Mouse (Mus musculus) CH12.LX (cell line): ENCODE data around the gene Atxn2l. TPM values are rescaled to one million over a fixed set of nuclear protein-coding genes. Genes with fewer than 3 reads are reported as not detected.

Experiments
- DNase-seq: peaks from one replicate; pipeline ENCODE4 v3.0.0-alpha.2; 2013; ENCODE audit errors: extremely low read depth
- H3K27ac ChIP-seq: 2 replicates; pipeline ENCODE4 v1.5.1; 2012; ENCODE audit warnings: low read depth, mild to moderate bottlenecking, control low read depth, moderate library complexity; ENCODE audit not compliant: insufficient read depth
- H3K27me3 ChIP-seq: replicated peaks from 2 replicates; pipeline ENCODE3; 2012; ENCODE audit warnings: inconsistent platforms
- H3K36me3 ChIP-seq, 2 experiments: replicated peaks in 1 of 2; 2 replicates each; pipeline versions ENCODE3 to v1.6.1; 2012; ENCODE audit warnings: inconsistent platforms in 1 of 2, low read length in 1 of 2, mild to moderate bottlenecking in 1 of 2, mixed read lengths in 1 of 2, moderate library complexity in 1 of 2; ENCODE audit not compliant: control insufficient read depth in 1 of 2, insufficient read depth in 1 of 2
- H3K4me1 ChIP-seq, 2 experiments: 2 replicates each; pipeline ENCODE4 v1.6.1; 2012; ENCODE audit warnings: inconsistent platforms in 1 of 2, moderate library complexity in 1 of 2; ENCODE audit not compliant: insufficient read depth in 2 of 2, control insufficient read depth in 1 of 2
- H3K4me2 ChIP-seq: 2 replicates; pipeline ENCODE4 v1.6.1; 2012; ENCODE audit warnings: low read depth, mild to moderate bottlenecking, control low read depth; ENCODE audit not compliant: poor library complexity, insufficient read depth, severe bottlenecking
- H3K4me3 ChIP-seq, 3 experiments: fragments of 150-350 bp in 1 of 3; sonication (generic) in 1 of 3; replicated peaks in 1 of 3; 2 replicates each; pipeline versions ENCODE3 to v1.5.1; 2011 to 2012; ENCODE audit warnings: low read depth in 2 of 3, low read length in 2 of 3, mild to moderate bottlenecking in 2 of 3, moderate library complexity in 2 of 3, control low read depth in 1 of 3, improper control_type of control experiment in 1 of 3, inconsistent platforms in 1 of 3, mixed read lengths in 1 of 3; ENCODE audit not compliant: poor library complexity in 1 of 3
- H3K79me2 ChIP-seq: replicated peaks from 2 replicates; pipeline ENCODE4 v1.6.1; 2012; ENCODE audit warnings: mild to moderate bottlenecking, moderate library complexity; ENCODE audit not compliant: control insufficient read depth, poor library complexity, insufficient read depth, severe bottlenecking; ENCODE audit errors: extremely low read depth
- H3K9ac ChIP-seq: 2 replicates; pipeline ENCODE4 v1.6.1; 2012; ENCODE audit warnings: low read depth, mild to moderate bottlenecking, control low read depth, moderate library complexity; ENCODE audit not compliant: insufficient read depth
- H3K9me3 ChIP-seq: replicated peaks from 2 replicates; pipeline ENCODE3; 2012; ENCODE audit warnings: low read length, inconsistent platforms, mixed read lengths
- BHLHE40 ChIP-seq: IDR thresholded peaks from 2 replicates; pipeline ENCODE4 v1.6.1; 2011; ENCODE audit warnings: mild to moderate bottlenecking, low read depth, low read length, improper control_type of control experiment
- CHD1 ChIP-seq: IDR thresholded peaks from 2 replicates; pipeline ENCODE4 v1.6.1; 2012; ENCODE audit warnings: low read depth, low read length, improper control_type of control experiment, inconsistent platforms
- CHD2 ChIP-seq: IDR thresholded peaks from 2 replicates; pipeline ENCODE4 v1.6.1; 2011; ENCODE audit warnings: low read length, improper control_type of control experiment
- ELF1 ChIP-seq: IDR thresholded peaks from 2 replicates; pipeline ENCODE4 v1.6.1; 2014; ENCODE audit warnings: low read depth, mild to moderate bottlenecking, inconsistent platforms, low read length, improper control_type of control experiment
- ETS1 ChIP-seq: conservative IDR thresholded peaks from 2 replicates; pipeline ENCODE4 v1.6.1; 2012; ENCODE audit warnings: low read depth, mild to moderate bottlenecking, inconsistent platforms, low read length, improper control_type of control experiment, moderate library complexity
- GABPA ChIP-seq: IDR thresholded peaks from 2 replicates; pipeline ENCODE4 v1.6.1; 2012; ENCODE audit warnings: low read depth, low read length, improper control_type of control experiment, inconsistent platforms; ENCODE audit not compliant: insufficient replicate concordance
- IRF4 ChIP-seq: IDR thresholded peaks from 2 replicates; pipeline ENCODE4 v1.6.1; 2014; ENCODE audit warnings: low read depth, mild to moderate bottlenecking, inconsistent platforms, low read length, improper control_type of control experiment
- MAFK ChIP-seq: IDR thresholded peaks from 2 replicates; pipeline ENCODE4 v1.6.1; 2011; ENCODE audit warnings: low read length, improper control_type of control experiment; ENCODE audit not compliant: insufficient replicate concordance
- MEF2A ChIP-seq: IDR thresholded peaks from 2 replicates; pipeline ENCODE4 v1.6.1; 2014; ENCODE audit warnings: low read depth, mild to moderate bottlenecking, inconsistent platforms, low read length, improper control_type of control experiment, borderline replicate concordance
- NELFE ChIP-seq: IDR thresholded peaks from 2 replicates; pipeline ENCODE4 v1.6.1; 2011; ENCODE audit warnings: low read depth, low read length, improper control_type of control experiment
- NRF1 ChIP-seq: IDR thresholded peaks from 2 replicates; pipeline ENCODE4 v1.6.1; 2014; ENCODE audit warnings: low read depth, mild to moderate bottlenecking, inconsistent platforms, low read length, improper control_type of control experiment, moderate library complexity
- PAX5 ChIP-seq: IDR thresholded peaks from 2 replicates; pipeline ENCODE4 v1.6.1; 2012; ENCODE audit warnings: low read length, inconsistent platforms, mixed read lengths
- POLR2AphosphoS2 ChIP-seq: IDR thresholded peaks from 2 replicates; pipeline ENCODE4 v1.6.1; 2011; ENCODE audit warnings: low read depth, low read length, improper control_type of control experiment
- RCOR1 ChIP-seq: conservative IDR thresholded peaks from 2 replicates; pipeline ENCODE4 v1.6.1; 2012; ENCODE audit warnings: low read depth, mild to moderate bottlenecking, inconsistent platforms, low read length, improper control_type of control experiment
- SIN3A ChIP-seq: IDR thresholded peaks from 2 replicates; pipeline ENCODE4 v1.6.1; 2012; ENCODE audit warnings: low read length, improper control_type of control experiment, inconsistent platforms
- TBP ChIP-seq: conservative IDR thresholded peaks from 2 replicates; pipeline ENCODE4 v1.6.1; 2011; ENCODE audit warnings: low read depth, low read length, improper control_type of control experiment
- TCF12 ChIP-seq: IDR thresholded peaks from 2 replicates; pipeline ENCODE4 v1.6.1; 2014; ENCODE audit warnings: low read depth, mild to moderate bottlenecking, inconsistent platforms, low read length, improper control_type of control experiment
- UBTF ChIP-seq: IDR thresholded peaks from 2 replicates; pipeline ENCODE4 v1.6.1; 2012; ENCODE audit warnings: low read depth, mild to moderate bottlenecking, inconsistent platforms, low read length, improper control_type of control experiment, moderate library complexity
- USF1 ChIP-seq: IDR thresholded peaks from 2 replicates; pipeline ENCODE4 v1.6.1; 2014; ENCODE audit warnings: low read depth, mild to moderate bottlenecking, inconsistent platforms, low read length, improper control_type of control experiment
- ZC3H11A ChIP-seq: IDR thresholded peaks from 2 replicates; pipeline ENCODE4 v1.6.1; 2012; ENCODE audit warnings: low read depth, mild to moderate bottlenecking, inconsistent platforms, low read length, improper control_type of control experiment
- ZKSCAN1 ChIP-seq: IDR thresholded peaks from 2 replicates; pipeline ENCODE4 v1.6.1; 2012; ENCODE audit warnings: low read depth, inconsistent platforms, low read length, improper control_type of control experiment, borderline replicate concordance
- ZMIZ1 ChIP-seq: IDR thresholded peaks from 2 replicates; pipeline ENCODE4 v1.6.1; 2012; ENCODE audit warnings: low read depth, mild to moderate bottlenecking, inconsistent platforms, low read length, improper control_type of control experiment
- ZNF384 ChIP-seq: IDR thresholded peaks from 2 replicates; pipeline ENCODE4 v1.6.1; 2012; ENCODE audit warnings: low read depth, low read length, improper control_type of control experiment, inconsistent platforms
- dilution Hi-C: fragments of 300-500 bp; cut with MboI; formaldehyde crosslinking; loops from 2 replicates; pipeline ENCODE4 v1.14.3; 2020; ENCODE audit warnings: low sequenced_read_pairs; ENCODE audit not compliant: extremely low pct_unique_long_range_greater_than_20kb, extremely low pct_ligation_motif_present
- in situ Hi-C: fragments of 300-500 bp; cut with MboI; formaldehyde crosslinking; loops from 3 replicates; pipeline ENCODE4 v1.14.3; 2019; ENCODE audit warnings: low sequenced_read_pairs, low pct_ligation_motif_present, low pct_unique_long_range_greater_than_20kb, mixed read lengths
- polyA plus RNA-seq: library from polyadenylated mRNA; unstranded; fragments of >175 nt; gene quantifications from 2 replicates; pipeline ENCODE4 v1.2.1, GENCODE M21; 2012; ENCODE audit warnings: low read depth; ENCODE audit not compliant: insufficient read length
- total RNA-seq, 2 experiments: library from RNA; depleted of rRNA; stranded (reverse); fragments of 300-350 nt in 1 of 2; fragments of >200 nt in 1 of 2; gene quantifications; 2 replicates each; pipeline ENCODE4 v1.2.3; 2012 to 2014

The Atxn2l gene
- total and polyA plus RNA-seq, 3 experiments, result 16.5 to 122 (median 64.2) TPM

DNA sequence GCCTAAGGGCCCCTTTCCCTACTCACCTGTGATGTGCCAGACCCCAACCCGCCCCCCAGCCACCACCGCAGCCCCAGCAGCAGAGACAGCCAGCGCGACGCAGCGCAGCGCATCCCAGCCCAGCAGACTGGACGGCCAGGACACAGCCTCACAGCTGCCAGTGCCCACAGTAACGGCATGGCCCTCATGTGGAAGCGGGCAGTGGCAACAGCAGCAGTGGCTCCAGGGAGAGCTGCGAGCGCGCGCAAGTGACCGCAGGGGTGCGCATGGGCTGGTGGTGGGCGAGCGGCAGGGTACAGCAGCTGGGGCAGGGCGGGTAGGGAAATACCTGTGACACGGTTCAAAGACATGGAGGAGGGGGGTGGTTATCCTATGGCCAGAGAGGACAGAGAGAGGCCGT, 57.0 kb downstream of the Atxn2l start:
- in situ Hi-C loops, result no loop called here
- dilution Hi-C loops, result no loop called here

DNA sequence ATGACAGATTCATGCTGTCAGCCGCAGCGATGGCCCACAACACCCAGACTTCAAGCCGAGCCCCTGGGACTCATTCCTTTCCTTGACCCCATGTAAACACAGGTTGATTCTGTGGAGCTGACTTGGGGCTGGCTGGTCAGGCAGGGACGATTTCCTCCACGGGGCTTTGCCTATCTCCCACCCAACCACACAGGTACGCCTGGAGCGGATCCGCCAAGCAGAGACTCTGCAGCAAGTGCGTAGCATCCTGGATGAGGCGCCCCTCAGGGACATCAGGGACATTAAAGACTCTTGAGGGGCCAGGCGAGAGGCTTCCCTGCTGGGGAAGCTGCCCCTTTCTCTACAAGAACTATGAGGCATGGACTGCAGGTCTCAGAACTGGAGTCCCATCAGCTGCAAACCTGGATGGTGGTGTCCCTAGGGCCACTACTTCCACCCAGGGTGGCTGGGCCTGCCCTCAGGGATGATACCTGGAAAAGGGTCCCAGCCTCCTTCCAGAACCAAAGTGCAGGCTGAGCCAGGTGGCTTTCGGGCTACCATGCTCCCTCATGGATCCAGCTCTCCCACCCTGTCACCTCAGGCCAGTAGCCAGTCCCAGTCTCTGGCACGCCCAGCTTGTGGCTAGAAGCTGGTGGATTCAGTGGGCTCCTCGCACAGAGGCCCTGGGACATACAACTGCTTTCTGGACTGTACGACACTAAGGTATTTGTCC, 58.0 kb downstream of the Atxn2l start:
- dilution Hi-C loops, result no loop called here
- H3K79me2 ChIP-seq, result no peaks in the 10 kb centered on the region
- H3K9ac ChIP-seq, result no peak overlapping the region
- no peak for TF ChIP-seq ZC3H11A
- TF ChIP-seq TBP, result no peak
- TF ChIP-seq BHLHE40, result no peak
- TF ChIP-seq GABPA, result no peak
- no peak for TF ChIP-seq NELFE
- TF ChIP-seq CHD1, result no peak
- TF ChIP-seq IRF4, result no peak
- no peak for TF ChIP-seq POLR2AphosphoS2
- TF ChIP-seq RCOR1, result no peak
- H3K36me3 ChIP-seq, result peaks cover 74 to 94% of the 10 kb centered on the region in 2 experiments
- H3K4me3 ChIP-seq, result no peak overlapping the region
- H3K27me3 ChIP-seq, result no peaks in the 10 kb centered on the region
- H3K27ac ChIP-seq, result no peak overlapping the region
- DNase-seq, result no peak
- no peaks in the 10 kb centered on the region for H3K4me1 ChIP-seq
- H3K4me2 ChIP-seq, result no peak overlapping the region
- H3K9me3 ChIP-seq, result no peaks in the 10 kb centered on the region
- in situ Hi-C loops, result no loop called here

More for the DNA sequence above, 57.0 kb downstream of the Atxn2l start:
- Histone ChIP-seq H3K9ac (no peak overlapping the region), H3K4me3 (no peak overlapping the region), H3K79me2 (no peaks in the 10 kb centered on the region), H3K36me3 (peaks cover 71 to 93% of the 10 kb centered on the region in 2 experiments), H3K9me3 (no peaks in the 10 kb centered on the region), H3K4me2 (no peak overlapping the region), H3K27me3 (no peaks in the 10 kb centered on the region), H3K4me1 (no peaks in the 10 kb centered on the region), H3K27ac (no peak overlapping the region)
- no peak for TF ChIP-seq BHLHE40
- TF ChIP-seq RCOR1, result no peak
- TF ChIP-seq UBTF, result no peak
- TF ChIP-seq NRF1, result no peak
- no peak for TF ChIP-seq ZMIZ1
- TF ChIP-seq ZC3H11A, result no peak
- TF ChIP-seq SIN3A, result no peak
- no peak for TF ChIP-seq TCF12
- TF ChIP-seq POLR2AphosphoS2, result no peak
- TF ChIP-seq USF1, result no peak
- TF ChIP-seq CHD2, result no peak
- no peak for TF ChIP-seq MAFK
- no peak for TF ChIP-seq PAX5
- TF ChIP-seq ETS1, result no peak
- no peak for TF ChIP-seq MEF2A
- TF ChIP-seq ZNF384, result no peak
- TF ChIP-seq ELF1, result no peak
- no peak for TF ChIP-seq ZKSCAN1
- no peak for DNase-seq
